10 mouse cellular contexts compared by ENCODE assay signal in the genomic region with DNA sequence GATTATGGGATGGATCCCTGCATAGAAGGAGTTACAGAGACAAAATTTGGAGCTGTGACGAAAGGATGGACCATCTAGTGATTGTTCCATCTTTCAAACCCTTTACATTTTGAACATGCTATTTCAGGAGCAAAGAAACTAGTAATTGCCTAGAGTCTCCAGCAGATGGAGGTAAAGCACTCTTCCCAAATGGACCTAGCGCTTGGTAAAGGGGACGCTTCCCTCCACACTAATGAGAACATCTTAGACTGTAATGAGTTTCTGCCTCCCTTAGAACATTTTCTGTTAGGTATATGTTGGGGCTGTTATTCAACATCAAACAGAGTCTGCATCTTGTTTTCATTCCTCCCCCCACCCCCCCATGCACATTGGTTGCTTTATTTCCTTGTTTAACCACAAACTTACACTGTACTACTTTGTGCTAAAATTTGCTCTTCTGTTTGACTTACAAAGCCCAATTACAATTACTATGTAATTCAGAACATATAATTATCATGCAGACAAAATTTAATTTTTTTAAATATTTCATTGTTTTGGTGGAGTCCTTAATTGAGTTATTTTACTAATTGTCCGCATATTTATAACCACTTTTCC.
DNase-seq lines count a peak whose midpoint lies in the region; ATAC-seq and TF ChIP-seq lines count a peak whose summit lies in the region.
"Had no signal": no experiment of that assay in that cellular context is flagged by ENCODE, and none has a peak within 500 bp of the region (broad histone marks: within the 10 kb centered on the region; RNA-seq: fewer than 3 reads in every experiment).

No protein-coding gene starts in this region.

- DNase-seq in cerebellum, adult 2 months = peak in 1 of 2 experiments; percentile 14
- no peak for DNase-seq in cerebellum, adult 8-10 months
- DNase-seq in testis, postnatal 14 days (ENCODE audit: low spot score) = no peak
- DNase-seq in layer of hippocampus, adult 9-10 months (ENCODE audit: low spot score) = peak; percentile 41
- no peak for DNase-seq in gastrocnemius, adult 8-10 months (ENCODE audit: low spot score in 2 of 2)

- WGBS in cerebellum, adult 2 months = 42% methylated on average over 4 of the region's 4 CpGs
- 37% methylated on average over 4 of the region's 4 CpGs for WGBS in forebrain, embryonic 16.5 days
- WGBS in neural tube, embryonic 12.5 days = 45% methylated on average over 4 of the region's 4 CpGs

- H3K4me3 ChIP-seq in cerebellum, adult 2 months (replicated peaks; ENCODE audit: insufficient read depth, low read depth, low read length) = no peak overlapping the region
- no peak overlapping the region for H3K4me3 ChIP-seq in testis, adult 2 months (ENCODE audit: control insufficient read depth, low read depth, low read length)
- H3K4me3 ChIP-seq in forebrain, embryonic 16.5 days (replicated peaks; ENCODE audit: low read length) = no peak overlapping the region
- no peak overlapping the region for H3K4me3 ChIP-seq in neural tube, embryonic 12.5 days
- H3K4me3 ChIP-seq: heart, embryonic 15.5 days; myocyte had no signal

- H3K27me3 ChIP-seq in cerebellum, adult 2 months (ENCODE audit: control insufficient read depth, insufficient read depth, low read length) = no peaks in the 10 kb centered on the region
- H3K27me3 ChIP-seq in testis, adult 2 months (ENCODE audit: control insufficient read depth, insufficient read depth, low read length) = no peaks in the 10 kb centered on the region
- H3K27me3 ChIP-seq in forebrain, embryonic 16.5 days (replicated peaks; ENCODE audit: control insufficient read depth, insufficient read depth, low read length) = no peaks in the 10 kb centered on the region
- no peaks in the 10 kb centered on the region for H3K27me3 ChIP-seq in neural tube, embryonic 12.5 days (replicated peaks)
- H3K27me3 ChIP-seq: heart, embryonic 15.5 days had no signal

- no peak overlapping the region for H3K9ac ChIP-seq in forebrain, embryonic 16.5 days (replicated peaks; ENCODE audit: low read depth, low read length)
- H3K9ac ChIP-seq in neural tube, embryonic 12.5 days = no peak overlapping the region
- H3K9ac ChIP-seq: heart, embryonic 15.5 days had no signal

- H3K27ac ChIP-seq in cerebellum, adult 2 months (ENCODE audit: insufficient read depth, low read length) = no peak overlapping the region
- H3K27ac ChIP-seq in testis, adult 2 months (ENCODE audit: control insufficient read depth, insufficient read depth, low read depth, low read length) = no peak overlapping the region
- H3K27ac ChIP-seq in forebrain, embryonic 16.5 days (ENCODE audit: low read length) = no peak overlapping the region
- no peak overlapping the region for H3K27ac ChIP-seq in neural tube, embryonic 12.5 days
- H3K27ac ChIP-seq: heart, embryonic 15.5 days had no signal

- H3K4me2 ChIP-seq in forebrain, embryonic 16.5 days (ENCODE audit: low read length) = no peak overlapping the region
- no peak overlapping the region for H3K4me2 ChIP-seq in neural tube, embryonic 12.5 days (replicated peaks)
- H3K4me2 ChIP-seq: heart, embryonic 15.5 days had no signal

- no peaks in the 10 kb centered on the region for H3K36me3 ChIP-seq in testis, adult 2 months (ENCODE audit: control insufficient read depth, insufficient read depth, low read length)
- no peaks in the 10 kb centered on the region for H3K36me3 ChIP-seq in forebrain, embryonic 16.5 days (ENCODE audit: control insufficient read depth, insufficient read depth)
- no peaks in the 10 kb centered on the region for H3K36me3 ChIP-seq in neural tube, embryonic 12.5 days
- H3K36me3 ChIP-seq: heart, embryonic 15.5 days had no signal

- no peak for TF ChIP-seq POLR2A in cerebellum, adult 2 months (IDR thresholded peaks at IDR 0.05; ENCODE audit: borderline replicate concordance, insufficient read depth, low read length)
- TF ChIP-seq POLR2A in testis, adult 2 months (IDR thresholded peaks at IDR 0.05; ENCODE audit: control insufficient read depth, low read depth, low read length) = no peak

- peak; percentile 88 for ATAC-seq in forebrain, embryonic 16.5 days
- peak; percentile 68; the same call in 1 of the 2 replicates for ATAC-seq in neural tube, embryonic 12.5 days (ENCODE audit: low FRiP score, low read depth)

- no peaks in the 10 kb centered on the region for H3K4me1 ChIP-seq in cerebellum, adult 2 months (ENCODE audit: control insufficient read depth, insufficient read depth, low read length)
- no peaks in the 10 kb centered on the region for H3K4me1 ChIP-seq in testis, adult 2 months (ENCODE audit: control insufficient read depth, insufficient read depth, low read length)
- no peaks in the 10 kb centered on the region for H3K4me1 ChIP-seq in forebrain, embryonic 16.5 days (replicated peaks; ENCODE audit: control insufficient read depth, insufficient read depth, low read length)
- H3K4me1 ChIP-seq in neural tube, embryonic 12.5 days = no peaks in the 10 kb centered on the region
- H3K4me1 ChIP-seq: heart, embryonic 15.5 days had no signal

- peak; percentile 57; the same call in 1 of the 2 replicates for TF ChIP-seq CTCF in cerebellum, adult 2 months (IDR thresholded peaks at IDR 0.05; ENCODE audit: borderline replicate concordance, insufficient read depth, low read depth, low read length)
- peak; percentile 6; the same call in 1 of the 2 replicates for TF ChIP-seq CTCF in testis, adult 2 months (IDR thresholded peaks at IDR 0.05; ENCODE audit: control insufficient read depth, insufficient read depth, insufficient replicate concordance, low read depth, low read length)

- H3K9me3 ChIP-seq in forebrain, embryonic 16.5 days (ENCODE audit: control insufficient read depth, low read length) = no peaks in the 10 kb centered on the region
- H3K9me3 ChIP-seq in neural tube, embryonic 12.5 days = no peaks in the 10 kb centered on the region
- H3K9me3 ChIP-seq: heart, embryonic 15.5 days had no signal
